Mouse (Mus musculus): ENCODE data around the gene Faap24. TPM values are rescaled to one million over a fixed set of nuclear protein-coding genes. Genes with fewer than 3 reads are reported as not detected.

Gene Faap24
- polyA plus RNA-seq, 1 experiment from 2014 or later = 28.2 TPM

DNA sequence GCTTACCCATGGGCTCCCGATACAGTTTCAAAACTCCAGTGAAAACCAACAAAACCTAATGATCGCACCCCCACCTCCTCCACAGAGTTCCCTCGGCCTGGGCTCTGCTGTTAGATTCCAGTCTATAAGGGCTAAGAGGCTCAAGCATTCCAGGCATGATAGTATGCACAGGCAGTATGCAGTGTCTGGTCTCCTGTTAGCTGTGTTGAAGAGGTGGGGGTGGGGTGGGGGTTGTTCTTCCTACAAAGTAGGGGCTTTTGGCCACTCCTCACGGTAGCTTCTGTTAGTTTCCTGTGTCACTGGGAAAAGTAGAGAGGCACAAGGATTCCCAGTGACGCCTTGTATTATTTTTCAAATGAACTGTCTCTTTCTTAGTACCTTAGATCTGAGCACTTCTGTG, 34.4 kb downstream of the Faap24 start:
- H3K9me3 ChIP-seq (replicated peaks) = no peaks in the 10 kb centered on the region
- ATAC-seq = no peak
- no peak overlapping the region for H3K9ac ChIP-seq
- H3K4me2 ChIP-seq = no peak overlapping the region
- no peak overlapping the region for H3K4me3 ChIP-seq
- H3K36me3 ChIP-seq (ENCODE audit: poor library complexity, severe bottlenecking) = no peaks in the 10 kb centered on the region
- H3K27me3 ChIP-seq = no peaks in the 10 kb centered on the region
- no peaks in the 10 kb centered on the region for H3K4me1 ChIP-seq
- 78% methylated on average over 5 of the region's 5 CpGs for WGBS
- no peak overlapping the region for H3K27ac ChIP-seq

DNA sequence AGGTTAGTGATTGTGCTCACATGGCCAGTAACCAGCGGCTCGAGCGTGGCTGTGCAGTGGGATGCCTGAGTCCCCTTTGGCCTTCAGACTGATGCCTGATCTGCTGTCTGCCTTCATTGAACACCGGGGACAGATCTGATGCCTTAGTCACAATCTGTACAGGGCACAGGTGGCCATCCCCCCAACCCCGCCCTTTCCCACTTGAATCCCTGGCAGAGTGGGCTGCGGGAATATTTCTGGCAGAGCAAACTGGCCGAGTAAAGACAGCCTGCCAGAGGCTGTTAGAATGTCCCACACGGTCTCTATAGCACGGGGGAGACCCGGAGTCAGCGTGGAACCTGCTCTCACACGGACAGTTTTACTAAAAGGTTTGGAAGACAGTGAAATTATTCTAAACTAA, 39.0 kb downstream of the Faap24 start:
- no peaks in the 10 kb centered on the region for H3K4me1 ChIP-seq
- no peaks in the 10 kb centered on the region for H3K27me3 ChIP-seq
- no peak overlapping the region for H3K4me3 ChIP-seq
- WGBS = 89% methylated on average over 12 of the region's 12 CpGs
- H3K9me3 ChIP-seq (replicated peaks) = no peaks in the 10 kb centered on the region
- no peak overlapping the region for H3K4me2 ChIP-seq
- no peak for ATAC-seq
- H3K27ac ChIP-seq = no peak overlapping the region
- no peak overlapping the region for H3K9ac ChIP-seq
- H3K36me3 ChIP-seq (ENCODE audit: poor library complexity, severe bottlenecking) = no peaks in the 10 kb centered on the region

DNA sequence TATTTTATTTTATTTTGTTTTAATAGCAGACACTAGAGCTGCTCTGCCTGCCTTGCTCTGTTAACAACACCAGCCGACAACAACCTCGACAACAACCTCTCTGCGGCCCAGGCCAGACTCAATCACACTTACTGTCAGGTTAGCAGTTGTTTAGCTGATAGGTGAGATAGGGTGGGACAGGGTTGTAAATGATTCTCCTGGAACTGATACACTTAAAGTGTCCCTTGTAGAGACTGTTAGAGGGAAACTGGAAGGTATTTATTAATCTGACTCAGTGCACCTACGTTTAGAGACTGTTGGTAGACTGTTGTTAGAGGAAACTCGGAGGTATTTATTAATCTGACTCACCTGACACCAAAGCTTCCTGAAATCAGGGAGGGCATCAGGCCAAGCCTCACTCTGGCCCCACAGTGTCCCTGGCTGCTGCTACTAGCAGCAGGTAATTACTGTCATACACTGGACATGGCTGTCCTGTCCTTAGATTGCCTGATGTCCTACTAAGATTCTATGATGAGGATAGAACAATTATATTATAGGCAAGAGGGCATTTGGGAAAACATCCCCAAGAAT, 41.2 kb downstream of the Faap24 start:
- WGBS = 84% methylated on average over 5 of the region's 5 CpGs
- H3K9ac ChIP-seq = no peak overlapping the region
- no peak overlapping the region for H3K4me2 ChIP-seq

DNA sequence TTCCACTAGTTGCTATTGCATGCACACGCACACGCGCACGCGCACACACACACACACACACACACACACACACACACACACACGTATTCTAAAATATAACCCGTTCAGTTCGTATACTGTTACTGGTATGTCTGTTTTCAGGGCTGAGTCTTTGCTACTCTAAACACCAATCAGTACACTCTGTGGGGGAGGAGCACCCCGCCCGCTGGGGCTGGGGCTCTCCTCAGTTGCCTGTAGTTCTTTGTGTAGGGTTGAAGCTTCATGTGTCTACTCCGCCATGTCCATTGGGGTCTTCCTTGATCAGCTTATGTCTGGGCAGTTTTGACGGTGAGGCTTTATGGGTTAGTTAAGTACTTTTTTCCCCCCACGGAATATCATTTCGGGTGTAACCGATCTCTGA, 43.3 kb downstream of the Faap24 start:
- H3K4me2 ChIP-seq = no peak overlapping the region
- no peaks in the 10 kb centered on the region for H3K27me3 ChIP-seq
- no peak overlapping the region for H3K4me3 ChIP-seq
- H3K27ac ChIP-seq = no peak overlapping the region
- H3K4me1 ChIP-seq = no peaks in the 10 kb centered on the region
- no peaks in the 10 kb centered on the region for H3K36me3 ChIP-seq (ENCODE audit: poor library complexity, severe bottlenecking)
- no peak overlapping the region for H3K9ac ChIP-seq
- 95% methylated on average over 15 of the region's 15 CpGs for WGBS
- H3K9me3 ChIP-seq (replicated peaks) = no peaks in the 10 kb centered on the region
- ATAC-seq = no peak

More for the DNA sequence above, 41.2 kb downstream of the Faap24 start:
- H3K4me3 ChIP-seq = no peak overlapping the region
- H3K27me3 ChIP-seq = no peaks in the 10 kb centered on the region
- no peaks in the 10 kb centered on the region for H3K36me3 ChIP-seq (ENCODE audit: poor library complexity, severe bottlenecking)
- no peaks in the 10 kb centered on the region for H3K9me3 ChIP-seq (replicated peaks)
- H3K27ac ChIP-seq = no peak overlapping the region
- ATAC-seq = no peak
- H3K4me1 ChIP-seq = no peaks in the 10 kb centered on the region

DNA sequence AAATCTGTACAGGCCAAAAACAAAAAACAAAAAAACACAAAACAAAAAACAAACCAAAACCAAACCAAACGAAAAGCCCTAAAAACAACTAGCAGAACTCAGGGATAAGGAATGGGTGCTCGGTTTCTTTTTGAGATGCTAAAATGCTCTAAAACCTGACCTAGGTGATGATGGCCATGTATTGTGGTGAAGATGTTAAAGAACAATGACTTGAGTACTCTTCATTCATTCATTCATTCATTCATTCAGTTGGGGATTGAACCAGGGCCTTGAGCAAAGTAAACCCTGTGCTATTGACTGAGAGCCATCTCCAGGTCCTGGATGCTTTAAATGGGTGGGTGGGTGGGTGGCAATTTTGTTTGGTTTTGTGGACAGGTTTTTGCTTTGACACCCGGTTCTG, 45.5 kb downstream of the Faap24 start:
- no peaks in the 10 kb centered on the region for H3K4me1 ChIP-seq
- H3K4me3 ChIP-seq = no peak overlapping the region
- H3K27me3 ChIP-seq = no peaks in the 10 kb centered on the region
- H3K27ac ChIP-seq = no peak overlapping the region
- no peak for ATAC-seq
- 95% methylated on average over 3 of the region's 3 CpGs for WGBS
- H3K4me2 ChIP-seq = no peak overlapping the region
- no peak overlapping the region for H3K9ac ChIP-seq
- no peaks in the 10 kb centered on the region for H3K9me3 ChIP-seq (replicated peaks)
- H3K36me3 ChIP-seq (ENCODE audit: poor library complexity, severe bottlenecking) = no peaks in the 10 kb centered on the region

DNA sequence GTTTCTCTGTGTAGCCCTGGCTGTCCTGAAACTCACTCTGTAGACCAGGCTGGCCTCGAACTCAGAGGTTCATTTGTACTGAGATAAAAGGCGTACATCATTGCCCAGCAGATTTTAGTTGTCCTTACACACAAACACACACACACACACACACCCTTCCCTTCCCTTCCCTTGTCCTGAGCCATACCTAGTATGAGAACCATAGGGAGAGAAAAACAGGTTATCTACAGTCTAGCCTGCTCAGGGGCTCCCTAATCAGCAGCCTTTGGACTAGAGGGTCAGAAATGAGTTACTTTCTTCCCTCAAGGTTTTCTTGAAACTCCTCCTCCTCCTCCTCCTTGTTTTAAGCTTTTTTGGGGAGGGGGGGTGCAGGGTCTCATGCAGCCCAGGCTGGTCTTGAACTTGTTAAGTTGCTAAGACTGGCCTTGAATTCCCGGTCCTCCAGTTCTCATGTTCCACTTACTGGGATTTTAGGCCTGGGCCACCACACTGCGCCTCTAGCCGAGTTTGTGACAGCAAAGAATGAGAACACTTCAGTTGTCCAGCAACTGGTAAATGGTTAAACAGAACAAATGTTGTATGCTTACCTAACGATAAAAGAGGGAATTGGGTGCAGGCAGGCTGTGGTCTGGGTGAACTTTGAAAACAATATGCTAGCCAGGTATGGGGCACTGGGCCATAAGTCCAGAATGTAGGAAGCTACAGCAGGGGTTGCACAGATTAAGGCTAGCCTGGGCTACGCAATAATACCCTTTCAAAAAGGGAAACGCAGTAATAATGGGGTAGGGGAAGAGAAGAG, 46.6 kb downstream of the Faap24 start:
- H3K27ac ChIP-seq = no peak overlapping the region
- no peak overlapping the region for H3K4me3 ChIP-seq
- no peaks in the 10 kb centered on the region for H3K9me3 ChIP-seq (replicated peaks)
- no peak overlapping the region for H3K9ac ChIP-seq
- WGBS = 92% methylated on average over 8 of the region's 8 CpGs
- no peak for ATAC-seq
- H3K36me3 ChIP-seq (ENCODE audit: poor library complexity, severe bottlenecking) = no peaks in the 10 kb centered on the region
- H3K27me3 ChIP-seq = no peaks in the 10 kb centered on the region
- no peak overlapping the region for H3K4me2 ChIP-seq
- no peaks in the 10 kb centered on the region for H3K4me1 ChIP-seq

DNA sequence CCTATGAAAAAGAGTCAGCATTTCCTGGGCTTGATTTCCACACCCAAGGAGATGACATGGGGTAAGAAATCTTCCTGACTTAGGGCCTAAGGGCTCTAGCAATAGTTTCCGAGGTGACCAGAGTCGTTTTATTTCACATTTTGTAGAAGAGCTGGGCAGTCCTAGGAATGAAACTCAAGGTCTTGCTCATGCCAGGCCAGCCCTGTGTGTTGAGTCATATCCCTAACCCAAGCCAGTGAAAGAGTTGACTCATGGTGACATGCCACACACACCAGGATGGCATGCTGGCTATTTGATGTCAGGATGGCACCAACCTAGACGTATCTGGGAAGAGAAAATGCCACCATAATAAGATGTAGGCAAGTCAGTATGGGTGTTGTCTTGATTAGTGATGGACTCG, 47.6 kb downstream of the Faap24 start:
- H3K27ac ChIP-seq = no peak overlapping the region
- H3K27me3 ChIP-seq = no peaks in the 10 kb centered on the region
- no peak for ATAC-seq
- no peak overlapping the region for H3K4me2 ChIP-seq
- no peak overlapping the region for H3K4me3 ChIP-seq
- no peaks in the 10 kb centered on the region for H3K4me1 ChIP-seq
- no peak overlapping the region for H3K9ac ChIP-seq
- no peaks in the 10 kb centered on the region for H3K36me3 ChIP-seq (ENCODE audit: poor library complexity, severe bottlenecking)
- no peaks in the 10 kb centered on the region for H3K9me3 ChIP-seq (replicated peaks)
- 88% methylated on average over 4 of the region's 4 CpGs for WGBS

DNA sequence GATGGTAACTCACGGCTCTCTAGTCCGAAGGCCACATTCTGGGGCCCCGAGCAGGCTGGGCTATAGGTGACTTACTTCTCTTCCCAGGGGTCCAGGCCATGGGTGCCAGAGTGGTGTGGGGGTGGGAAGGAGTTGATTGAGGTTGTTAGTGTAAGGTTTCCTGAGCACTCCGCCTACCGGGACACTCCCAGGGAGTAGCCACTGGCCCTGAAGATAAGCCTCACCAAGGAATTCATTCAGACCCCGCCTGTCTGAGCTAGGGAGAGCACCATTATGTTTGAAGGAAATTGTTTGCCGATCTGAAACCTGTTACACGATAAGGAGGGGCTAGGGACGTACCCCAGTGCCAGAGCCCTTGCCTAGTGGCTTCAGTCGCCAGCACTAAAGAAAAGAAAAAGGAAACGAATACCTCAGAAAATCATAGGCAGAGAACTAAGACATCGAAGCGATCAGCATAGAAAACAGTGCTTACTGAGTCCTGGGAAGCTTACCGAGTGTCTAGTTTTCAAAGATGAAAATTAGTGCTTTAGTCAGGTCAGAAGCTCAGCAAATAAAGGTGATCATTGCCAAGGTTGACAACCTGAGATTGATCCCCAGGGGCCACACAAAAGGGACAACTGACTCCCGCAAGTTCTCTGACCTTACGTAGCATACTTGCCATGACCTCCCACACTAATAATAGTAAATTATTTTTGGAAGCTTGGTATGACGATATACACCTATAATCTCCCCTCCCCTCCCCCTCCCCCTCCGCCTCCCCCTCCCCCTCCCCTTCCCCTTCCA, 48.5 kb downstream of the Faap24 start:
- Histone ChIP-seq H3K4me2 (no peak overlapping the region), H3K9me3 (replicated peaks) (no peaks in the 10 kb centered on the region), H3K27ac (no peak overlapping the region), H3K4me3 (no peak overlapping the region), H3K4me1 (no peaks in the 10 kb centered on the region), H3K27me3 (no peaks in the 10 kb centered on the region), H3K36me3 (ENCODE audit: poor library complexity, severe bottlenecking) (no peaks in the 10 kb centered on the region), H3K9ac (no peak overlapping the region)
- no peak for ATAC-seq
- 81% methylated on average over 17 of the region's 18 CpGs for WGBS

DNA sequence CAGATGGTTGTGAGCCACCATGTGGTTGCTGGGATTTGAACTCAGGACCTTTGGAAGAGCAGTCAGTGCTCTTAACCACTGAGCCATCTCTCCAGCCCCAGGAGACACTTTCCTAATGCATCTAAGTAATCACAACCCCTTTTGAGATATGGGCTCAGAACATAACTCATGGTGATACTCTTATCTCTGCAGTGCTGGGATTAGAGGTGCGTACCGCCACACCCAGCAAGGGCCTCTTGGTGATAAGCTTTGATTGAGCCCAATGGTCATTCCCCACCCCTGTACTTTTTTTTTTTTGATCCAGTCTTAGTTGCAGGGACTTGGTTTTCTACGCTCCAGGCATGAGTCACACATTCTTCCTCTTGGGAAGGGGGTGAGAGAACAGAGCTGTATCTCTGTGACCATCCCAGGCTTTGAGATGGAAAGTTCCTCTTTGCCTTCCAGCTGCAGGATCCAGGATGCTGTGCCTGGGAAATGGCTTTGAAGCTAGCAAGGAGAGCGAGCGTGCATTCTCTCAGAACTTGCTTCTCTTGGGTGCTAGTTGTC, 51.8 kb downstream of the Faap24 start:
- Histone ChIP-seq H3K4me3 (no peak overlapping the region), H3K9ac (no peak overlapping the region), H3K36me3 (ENCODE audit: poor library complexity, severe bottlenecking) (no peaks in the 10 kb centered on the region), H3K27ac (no peak overlapping the region), H3K4me2 (no peak overlapping the region), H3K9me3 (replicated peaks) (no peaks in the 10 kb centered on the region), H3K4me1 (no peaks in the 10 kb centered on the region), H3K27me3 (no peaks in the 10 kb centered on the region)
- WGBS = 97% methylated on average over 5 of the region's 5 CpGs
- no peak for ATAC-seq

DNA sequence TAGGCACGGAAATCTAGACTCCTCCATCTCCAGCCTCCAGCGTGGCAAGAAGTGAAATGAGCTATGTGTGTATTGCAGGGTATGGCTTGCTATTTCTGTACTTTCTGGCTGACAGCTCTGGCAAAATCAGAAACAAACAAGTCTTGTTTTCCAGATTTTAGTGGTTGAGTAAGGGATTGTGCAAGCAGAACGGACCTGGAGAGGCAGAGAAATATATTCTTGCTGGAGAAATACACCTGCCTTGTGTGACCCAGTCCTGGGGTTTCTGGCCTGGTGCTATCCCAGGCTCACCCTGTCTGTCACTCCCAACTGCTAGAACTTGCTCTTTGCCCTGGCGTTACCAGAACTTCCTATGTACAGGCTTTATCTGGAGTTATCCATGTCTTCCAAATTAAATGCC, 54.1 kb downstream of the Faap24 start:
- Histone ChIP-seq H3K9me3 (replicated peaks) (no peaks in the 10 kb centered on the region), H3K4me2 (no peak overlapping the region), H3K4me3 (no peak overlapping the region), H3K27ac (no peak overlapping the region), H3K36me3 (ENCODE audit: poor library complexity, severe bottlenecking) (no peaks in the 10 kb centered on the region), H3K27me3 (no peaks in the 10 kb centered on the region), H3K9ac (no peak overlapping the region), H3K4me1 (no peaks in the 10 kb centered on the region)
- ATAC-seq = no peak
- WGBS = 83% methylated on average over 4 of the region's 4 CpGs

Measured in forebrain, embryonic 13.5 days (tissue).